Mouse (Mus musculus) CH12.LX (cell line): ENCODE measurements around the gene Il4i1.

Experiments used
- HCFC1 ChIP-seq: IDR thresholded peaks from 2 replicates; pipeline ENCODE4 v1.6.1; 2012; ENCODE audit warnings: low read depth, mild to moderate bottlenecking, inconsistent platforms, low read length, improper control_type of control experiment
- SIN3A ChIP-seq: IDR thresholded peaks from 2 replicates; pipeline ENCODE4 v1.6.1; 2012; ENCODE audit warnings: low read length, improper control_type of control experiment, inconsistent platforms

GRCm38 (mm10) chr7:44890180-44890579 is 74.0 kb downstream of the Il4i1 start:
- TF ChIP-seq SIN3A (no peak), HCFC1 (no peak)
